Mouse (Mus musculus) skeletal muscle tissue, adult 2 months (tissue): ENCODE measurements at regions not wholly inside any gene's neighbourhood (a gene's known extent, or its start where the extent isn't known, plus 50 kb on each side); places are given as distances from the start of the nearest gene placed in this dataset.

Experiments
- DNase-seq: peaks from one replicate; pipeline ENCODE4 v3.0.0-alpha.2; 2012; ENCODE audit warnings: low read depth, low spot score

DNA sequence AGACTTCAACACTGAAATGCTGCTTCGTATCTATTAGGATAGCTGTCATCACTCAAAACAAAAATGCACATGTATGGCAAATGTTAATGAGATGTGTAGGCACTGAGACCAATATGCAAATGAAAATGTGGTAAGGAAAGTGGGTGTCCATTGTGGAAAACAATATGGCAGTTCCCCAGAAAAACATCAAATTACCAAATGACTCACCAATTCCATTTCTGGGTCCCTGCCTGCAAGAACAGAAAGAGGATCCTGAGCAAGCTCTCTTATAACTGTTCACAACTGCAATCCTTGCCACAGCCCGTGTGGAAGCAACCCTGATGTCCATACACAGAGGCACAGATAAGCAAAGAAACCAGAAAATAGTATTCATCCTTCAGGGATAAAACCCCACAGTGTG, 442.0 kb downstream of the Defb40 start:
- no peak for DNase-seq

- DNase-seq, result no peak
These were observed 449.9 kb downstream of the Defb40 start for GRCm38 (mm10) chr8:18528120-18528519.

DNA sequence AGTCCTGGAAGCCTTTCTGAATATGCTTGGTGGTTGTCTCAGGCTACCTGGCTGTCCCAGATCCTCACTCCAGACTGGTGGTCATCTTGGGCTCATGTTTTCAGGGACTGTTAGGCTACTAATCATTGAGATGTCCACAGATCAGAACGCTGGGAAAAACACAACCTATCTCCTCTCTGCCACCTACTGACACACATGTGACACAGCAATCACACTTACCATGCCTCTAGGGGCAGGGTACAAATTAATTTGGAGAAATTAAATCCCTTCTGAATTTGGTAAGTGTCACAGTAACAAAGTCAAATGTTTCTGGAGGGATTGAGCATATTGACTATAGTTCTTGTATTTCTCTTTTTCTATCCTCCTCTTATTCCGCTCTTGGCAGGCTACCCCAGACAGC, 465.6 kb downstream of the Defb40 start:
- DNase-seq, result no peak

GRCm38 (mm10) chr8:18506158-18507022, 471.7 kb downstream of the Defb40 start:
- DNase-seq, result no peak

- no peak for DNase-seq
These were observed 487.4 kb downstream of the Defb40 start for GRCm38 (mm10) chr8:18490620-18491019.

- DNase-seq, result no peak
These were observed 498.0 kb downstream of the Defb40 start for GRCm38 (mm10) chr8:18480081-18480480.

- DNase-seq, result no peak
These were observed 499.9 kb downstream of the Defb40 start for GRCm38 (mm10) chr8:18478166-18478565.

DNA sequence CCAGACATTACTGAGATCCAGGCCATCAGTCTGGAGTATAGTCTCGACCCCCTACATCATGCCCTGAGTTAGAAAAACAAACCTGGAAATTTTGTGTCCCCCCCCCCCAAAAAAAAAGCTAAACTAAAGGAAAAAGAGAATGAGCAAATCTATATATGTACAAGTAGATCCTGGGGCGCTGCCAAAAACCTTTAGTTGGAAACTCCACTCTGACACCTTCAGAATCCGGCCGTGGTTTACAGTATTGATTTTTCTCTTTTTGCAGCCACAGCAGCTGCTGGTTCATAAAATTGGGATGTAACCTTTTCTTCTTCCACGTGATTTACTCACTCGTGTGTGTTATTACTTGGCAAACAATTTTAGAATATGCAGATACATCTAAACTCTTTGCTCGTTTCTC, 510.5 kb downstream of the Defb40 start:
- DNase-seq, result no peak

- no peak for DNase-seq
These were observed 517.4 kb downstream of the Defb40 start for GRCm38 (mm10) chr8:18460609-18461008.

DNA sequence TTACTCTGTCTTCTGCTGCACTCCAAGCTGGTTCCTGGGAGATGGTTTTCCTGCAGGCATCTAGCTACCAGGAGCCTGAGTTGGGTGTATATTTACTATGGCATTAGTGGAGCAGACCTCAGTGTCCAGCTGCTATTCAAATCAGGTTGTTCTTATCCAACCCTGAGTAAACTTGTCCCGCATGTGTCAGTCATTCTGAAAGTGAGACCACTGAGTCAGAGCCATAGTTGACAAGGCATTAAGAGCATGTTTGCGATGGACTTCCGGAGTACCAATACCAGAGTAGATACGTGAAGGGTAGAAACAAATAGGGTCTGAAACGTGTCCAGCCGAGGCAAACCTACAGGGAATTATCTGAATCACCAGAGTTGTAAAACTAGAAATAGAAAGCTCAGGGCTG, 520.6 kb downstream of the Defb40 start:
- DNase-seq, result no peak

GRCm38 (mm10) chr8:18449015-18449414, 529.0 kb downstream of the Defb40 start:
- no peak for DNase-seq

DNA sequence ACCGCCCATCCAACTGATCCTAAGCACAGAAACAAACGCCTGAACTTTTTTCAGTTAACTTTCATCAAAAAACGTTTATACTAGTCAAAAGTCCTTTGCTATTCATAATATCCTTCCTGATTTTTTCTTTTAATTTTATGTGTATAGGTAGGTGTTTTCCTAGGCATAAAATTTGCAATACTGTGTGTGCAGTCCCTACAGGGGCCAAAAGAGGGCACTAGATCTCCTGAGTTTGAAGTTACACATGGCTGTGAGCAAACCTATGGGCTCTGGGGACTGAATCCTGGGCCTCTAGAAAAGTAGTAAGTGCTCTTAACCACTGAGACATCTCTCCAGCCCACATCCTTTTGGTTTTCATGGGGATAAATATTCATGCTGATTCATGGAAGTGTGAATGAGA, 535.8 kb downstream of the Defb40 start:
- DNase-seq, result no peak

- no peak for DNase-seq
These were observed 555.2 kb downstream of the Defb40 start for GRCm38 (mm10) chr8:18422846-18423245.

DNA sequence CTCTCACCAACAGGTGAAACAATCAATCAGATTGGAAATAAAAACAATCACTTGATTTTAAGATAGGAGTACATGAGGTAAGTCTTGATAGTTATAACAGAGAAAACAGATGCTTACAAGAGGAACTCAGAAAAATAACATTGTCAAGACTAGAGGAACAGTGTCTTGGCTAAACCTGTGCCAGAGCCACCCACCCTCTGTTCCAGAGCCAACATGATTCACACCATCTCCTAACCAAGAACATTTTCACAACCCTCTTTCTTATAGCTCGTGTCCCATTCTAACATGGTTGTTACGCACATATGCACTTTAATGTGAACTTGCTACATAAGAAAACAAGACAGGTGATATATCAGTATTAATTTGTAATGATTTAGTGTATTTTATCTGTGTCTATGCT, 565.6 kb downstream of the Defb40 start:
- no peak for DNase-seq

- DNase-seq, result no peak
These were observed 571.6 kb downstream of the Defb40 start for GRCm38 (mm10) chr8:18406446-18406845.

DNA sequence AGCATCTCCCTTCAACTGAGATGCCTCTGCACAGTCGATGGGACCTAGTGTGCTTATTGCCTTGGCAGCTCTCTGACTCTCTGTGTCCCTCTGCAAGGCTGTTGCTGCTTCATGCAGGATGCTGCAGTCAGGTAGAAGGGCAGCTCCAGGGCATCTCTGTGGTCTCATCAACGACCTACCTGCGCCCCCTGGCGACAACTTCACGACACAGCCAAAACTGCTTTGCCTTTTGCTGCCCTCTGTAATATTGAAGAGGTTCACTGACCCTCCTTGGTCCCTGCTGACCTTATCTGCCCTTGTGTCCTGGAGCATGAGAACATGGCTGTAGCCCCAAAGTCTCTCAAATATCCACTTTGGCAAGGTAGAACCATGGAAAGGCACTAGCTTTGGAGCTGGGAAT, 589.7 kb downstream of the Defb40 start:
- no peak for DNase-seq

- no peak for DNase-seq
These were observed 596.4 kb downstream of the Defb40 start for GRCm38 (mm10) chr8:18381615-18382178.

DNA sequence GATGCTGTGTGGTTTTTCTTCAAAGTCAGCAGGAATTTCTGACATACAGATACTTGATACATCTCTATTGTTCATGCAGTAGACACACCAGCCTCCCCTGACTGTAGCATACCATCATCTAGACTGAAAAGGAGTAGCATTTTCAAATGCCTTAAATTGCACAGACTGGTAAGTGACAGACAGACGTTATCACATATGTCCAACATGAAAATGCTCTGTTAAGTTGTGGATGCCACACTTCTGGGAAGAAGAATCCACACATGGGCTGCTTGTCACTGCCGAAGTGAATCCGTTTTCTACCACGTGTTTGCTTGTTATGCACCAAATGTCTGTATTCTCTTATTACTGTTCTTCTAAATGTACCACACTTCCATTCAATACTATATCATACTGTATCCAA, 629.3 kb downstream of the Defb40 start:
- no peak for DNase-seq

GRCm38 (mm10) chr8:18346248-18346647, 631.8 kb downstream of the Defb40 start:
- no peak for DNase-seq

DNA sequence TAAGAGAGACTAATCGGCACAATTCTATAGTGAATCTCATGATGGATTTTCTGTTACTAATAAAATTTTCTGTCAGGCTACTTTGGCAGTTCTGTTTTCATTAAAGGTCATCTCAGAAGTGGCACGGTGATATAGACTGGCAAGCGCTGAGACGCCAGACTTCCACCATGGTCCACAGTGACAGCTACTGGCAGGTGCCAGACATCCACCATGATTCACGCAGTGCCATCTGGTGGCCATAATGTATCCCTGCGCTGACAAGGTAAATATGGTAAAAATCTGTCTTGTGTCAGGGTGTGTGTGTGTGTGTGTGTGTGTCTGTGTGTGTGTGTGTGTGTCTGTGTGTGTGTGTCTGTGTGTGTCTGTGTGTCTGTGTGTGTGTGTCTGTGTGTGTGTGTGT, 632.7 kb downstream of the Defb40 start:
- no peak for DNase-seq

- no peak for DNase-seq
These were observed 633.2 kb downstream of the Defb40 start for GRCm38 (mm10) chr8:18344838-18345237.

DNA sequence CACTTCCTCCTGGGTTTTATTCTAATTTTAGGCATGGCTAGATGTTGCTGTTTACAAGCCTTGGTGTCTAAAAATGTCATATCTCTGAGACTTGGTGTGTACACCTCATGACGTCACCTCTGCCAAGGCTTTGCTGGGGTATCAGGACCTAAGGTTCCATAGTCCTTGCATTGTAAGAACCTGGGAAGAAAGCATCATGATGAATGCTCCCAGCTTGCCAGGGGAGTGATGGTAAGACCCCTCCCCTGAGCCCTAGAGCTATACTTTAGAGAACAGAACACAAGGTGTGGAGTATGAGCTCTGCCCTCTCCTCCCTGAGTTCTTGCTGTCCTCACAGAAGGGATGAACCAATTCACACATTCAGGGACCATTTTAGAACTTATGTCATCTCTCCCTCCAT, 642.5 kb downstream of the Defb40 start:
- DNase-seq, result no peak

DNA sequence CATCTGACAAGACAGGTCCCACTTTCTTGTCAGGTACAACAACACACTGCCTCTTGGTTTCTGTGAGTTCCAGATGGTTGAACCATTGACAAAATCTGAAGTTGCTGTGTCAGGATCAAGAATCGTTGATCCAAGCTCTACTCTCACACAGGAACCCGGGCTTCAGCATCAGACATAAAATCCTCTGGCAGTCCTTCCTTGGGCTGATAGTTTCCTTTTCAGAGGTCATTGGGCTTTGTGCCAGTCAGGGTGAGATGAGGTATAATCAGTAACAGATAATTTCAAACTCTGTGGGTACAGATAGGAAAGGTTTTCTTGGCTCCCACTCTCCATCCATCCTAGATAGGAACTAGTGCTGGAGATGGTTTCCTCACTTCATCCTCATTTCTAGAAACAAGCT, 649.5 kb downstream of the Defb40 start:
- DNase-seq, result no peak
